Mouse (Mus musculus): ENCODE data around the gene Rps15. TPM values are rescaled to one million over a fixed set of nuclear protein-coding genes. Genes with fewer than 3 reads are reported as not detected.
A peak's percentile ranks its signal among the peaks of the same experiment; 100 is the strongest.

Rps15 gene
- polyA plus RNA-seq, 1 experiment from 2014 or later, result 544 TPM

DNA sequence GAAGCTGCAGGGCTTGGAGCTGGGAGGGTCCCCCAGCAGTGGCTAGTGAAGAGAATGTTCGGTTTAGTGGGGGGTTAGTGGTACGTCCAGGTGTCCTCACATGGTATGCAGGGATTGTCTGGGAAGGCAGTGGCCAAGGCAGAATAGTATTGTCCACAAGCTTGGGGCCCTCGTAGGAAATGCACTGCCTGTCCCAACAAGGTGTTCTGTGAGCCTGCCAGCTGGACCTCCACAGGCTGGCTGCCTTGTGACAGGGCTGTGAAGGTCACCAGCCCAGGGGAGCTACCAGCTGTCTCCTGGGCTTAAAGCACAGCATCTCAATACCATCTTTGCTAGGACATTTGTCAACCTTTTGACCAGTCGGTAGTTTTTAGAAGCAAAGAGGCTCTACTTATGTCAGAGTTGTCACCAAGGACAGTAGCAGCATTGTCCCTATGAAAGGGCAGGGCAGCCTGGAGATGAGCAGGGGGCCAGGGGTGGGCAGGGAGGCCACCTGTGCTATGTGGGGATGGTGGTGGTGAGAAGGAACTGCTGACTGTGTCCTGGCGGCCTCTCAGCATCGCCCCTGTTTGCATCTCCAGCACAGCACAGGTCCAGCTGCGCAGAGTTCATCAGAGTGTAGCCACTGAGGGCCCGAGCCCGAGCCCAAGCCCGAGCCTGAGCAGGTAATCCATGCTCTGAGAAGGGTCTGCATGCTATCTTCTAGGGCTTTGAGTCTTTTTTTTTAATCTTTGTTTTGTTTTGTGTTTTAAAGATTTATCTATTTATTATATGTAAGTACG is 39.6 kb upstream of the Rps15 start:
- no peak overlapping the region for H3K27ac ChIP-seq (replicated peaks)
- H3K4me1 ChIP-seq, result peaks cover 36% of the 10 kb centered on the region
- H3K9me3 ChIP-seq (replicated peaks), result no peaks in the 10 kb centered on the region
- 95% methylated on average over 11 of the region's 11 CpGs for WGBS
- ATAC-seq (ENCODE audit: low FRiP score), result no peak
- no peak overlapping the region for H3K4me3 ChIP-seq (replicated peaks)
- H3K9ac ChIP-seq (replicated peaks), result 0 out of 2 replicates have a peak overlapping the region, but pooled peaks have one; percentile 11
- H3K4me2 ChIP-seq, result no peak overlapping the region
- H3K27me3 ChIP-seq (replicated peaks), result no peaks in the 10 kb centered on the region
- peaks cover 47% of the 10 kb centered on the region for H3K36me3 ChIP-seq

- Histone ChIP-seq H3K27me3 (replicated peaks) (no peaks in the 10 kb centered on the region), H3K9me3 (replicated peaks) (no peaks in the 10 kb centered on the region), H3K4me3 (replicated peaks) (no peak overlapping the region), H3K4me2 (no peak overlapping the region), H3K9ac (replicated peaks) (no peak overlapping the region), H3K36me3 (peaks cover 55% of the 10 kb centered on the region), H3K27ac (replicated peaks) (no peak overlapping the region), H3K4me1 (peaks cover 31% of the 10 kb centered on the region)
- ATAC-seq (ENCODE audit: low FRiP score), result no peak
- WGBS, result 86% methylated on average over 6 of the region's 6 CpGs
These were observed 38.7 kb upstream of the Rps15 start for GRCm38 (mm10) chr10:80253551-80253950.

- no peak overlapping the region for H3K4me2 ChIP-seq
- 97% methylated on average over 26 of the region's 26 CpGs for WGBS
- no peak for ATAC-seq (ENCODE audit: low FRiP score)
- H3K4me3 ChIP-seq (replicated peaks), result no peak overlapping the region
- no peak overlapping the region for H3K27ac ChIP-seq (replicated peaks)
- peaks cover 39% of the 10 kb centered on the region for H3K4me1 ChIP-seq
- peaks cover 59% of the 10 kb centered on the region for H3K36me3 ChIP-seq
- H3K9me3 ChIP-seq (replicated peaks), result no peaks in the 10 kb centered on the region
- no peaks in the 10 kb centered on the region for H3K27me3 ChIP-seq (replicated peaks)
- no peak overlapping the region for H3K9ac ChIP-seq (replicated peaks)
These were observed 37.6 kb upstream of the Rps15 start for GRCm38 (mm10) chr10:80254331-80255297.

DNA sequence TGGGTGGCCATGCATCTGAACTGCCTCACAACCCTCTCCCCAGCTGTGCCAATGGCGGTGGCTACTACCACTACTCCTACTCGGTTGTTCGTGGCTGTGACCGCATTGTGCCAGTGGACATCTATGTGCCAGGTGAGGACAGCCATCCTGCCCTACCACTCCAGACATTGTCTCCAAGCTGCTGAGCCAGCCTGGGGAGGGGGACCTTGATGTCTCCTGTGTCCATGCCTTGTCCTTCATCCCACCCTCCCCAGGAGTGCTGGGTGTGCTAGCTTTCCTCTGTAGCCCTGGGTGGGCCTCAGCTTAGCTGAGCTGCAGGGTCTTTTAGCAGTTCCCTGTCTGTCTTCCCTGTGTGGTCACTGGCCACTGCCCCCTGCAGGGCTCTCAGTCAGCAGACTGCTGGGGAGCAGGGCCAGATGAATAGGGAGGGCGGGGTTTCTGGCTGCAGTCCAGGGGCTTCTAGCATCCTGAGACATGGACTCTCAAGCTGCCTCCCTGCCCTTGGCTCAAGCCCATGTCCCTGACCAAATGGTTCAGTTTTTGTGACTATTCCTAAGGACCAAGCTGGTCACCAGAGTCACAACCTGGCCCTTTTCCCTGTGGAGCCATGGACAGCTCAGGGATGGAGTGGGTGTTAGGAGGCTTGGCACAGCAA is 36.2 kb upstream of the Rps15 start:
- Histone ChIP-seq H3K27ac (replicated peaks) (no peak overlapping the region), H3K9ac (replicated peaks) (no peak overlapping the region), H3K36me3 (peaks cover 59% of the 10 kb centered on the region), H3K4me2 (no peak overlapping the region), H3K27me3 (replicated peaks) (no peaks in the 10 kb centered on the region), H3K4me1 (peaks cover 39% of the 10 kb centered on the region), H3K9me3 (replicated peaks) (no peaks in the 10 kb centered on the region), H3K4me3 (replicated peaks) (no peak overlapping the region)
- 94% methylated on average over 5 of the region's 5 CpGs for WGBS
- no peak for ATAC-seq (ENCODE audit: low FRiP score)

GRCm38 (mm10) chr10:80257936-80258335 is 34.3 kb upstream of the Rps15 start:
- 84% methylated on average over 2 of the region's 2 CpGs for WGBS

DNA sequence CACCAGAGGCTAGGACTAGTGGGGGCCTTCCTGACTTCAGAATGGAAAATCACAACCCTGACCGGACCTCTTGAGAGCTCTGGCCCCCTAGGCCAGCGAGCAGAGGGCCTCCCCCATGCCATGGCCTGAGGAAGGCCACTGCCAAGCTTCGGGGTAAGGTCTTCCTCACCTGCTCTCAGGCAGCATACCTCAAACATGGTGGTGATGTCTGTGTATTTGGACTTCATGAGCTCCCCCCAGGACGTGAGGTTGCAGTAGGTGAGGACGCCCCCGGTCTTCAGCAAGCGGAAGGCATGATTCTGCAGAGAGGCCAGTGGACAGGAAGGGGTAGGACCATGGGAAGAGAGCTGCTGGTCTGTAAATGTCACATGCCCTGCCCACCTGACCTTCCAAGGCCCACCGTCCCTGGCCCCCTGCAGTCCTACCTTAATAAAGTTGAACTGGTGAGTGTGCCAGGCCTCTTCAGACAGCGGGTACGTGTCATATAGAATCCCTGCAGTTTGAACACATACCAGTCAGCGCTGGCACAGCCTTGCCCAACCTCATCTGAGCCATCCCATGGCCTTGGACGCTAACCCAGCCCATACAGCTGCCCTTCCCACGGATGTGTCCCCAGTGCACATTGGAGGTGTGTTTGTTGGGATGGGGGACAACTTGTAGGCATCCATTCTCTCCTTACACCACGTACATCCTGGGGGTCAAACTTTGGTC is 33.3 kb upstream of the Rps15 start:
- Histone ChIP-seq H3K9me3 (replicated peaks) (no peaks in the 10 kb centered on the region), H3K27ac (replicated peaks) (no peak overlapping the region), H3K4me1 (peaks cover 41% of the 10 kb centered on the region), H3K4me3 (replicated peaks) (no peak overlapping the region), H3K9ac (replicated peaks) (no peak overlapping the region), H3K4me2 (peak overlapping the region; percentile 91), H3K27me3 (replicated peaks) (no peaks in the 10 kb centered on the region), H3K36me3 (peaks cover 46% of the 10 kb centered on the region)
- ATAC-seq (ENCODE audit: low FRiP score), result no peak
- 92% methylated on average over 14 of the region's 14 CpGs for WGBS

More at GRCm38 (mm10) chr10:80257936-80258335, 34.3 kb upstream of the Rps15 start:
- H3K4me2 ChIP-seq, result no peak overlapping the region
- no peaks in the 10 kb centered on the region for H3K27me3 ChIP-seq (replicated peaks)
- no peak overlapping the region; the same call in 1 of the 2 replicates for H3K9ac ChIP-seq (replicated peaks)
- peaks cover 55% of the 10 kb centered on the region for H3K36me3 ChIP-seq
- no peak for ATAC-seq (ENCODE audit: low FRiP score)
- no peak overlapping the region for H3K4me3 ChIP-seq (replicated peaks)
- no peak overlapping the region for H3K27ac ChIP-seq (replicated peaks)
- peaks cover 41% of the 10 kb centered on the region for H3K4me1 ChIP-seq
- H3K9me3 ChIP-seq (replicated peaks), result no peaks in the 10 kb centered on the region

DNA sequence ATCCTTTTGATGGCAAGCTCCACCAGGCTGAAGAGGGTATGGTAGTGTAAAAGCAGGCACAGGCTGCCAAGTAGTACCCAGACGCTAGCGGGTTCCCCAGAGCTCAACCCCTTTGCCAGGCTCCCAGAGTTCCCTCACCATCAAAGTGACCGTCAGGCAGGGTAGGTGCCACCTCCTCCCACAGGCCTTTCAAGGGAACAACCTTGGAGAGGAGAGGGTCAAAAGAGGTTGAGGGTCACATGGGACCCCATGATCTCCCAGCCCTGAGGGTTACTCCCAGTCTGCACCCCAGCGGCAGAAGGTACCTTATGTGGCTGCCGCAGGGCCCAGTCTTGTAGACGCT is 32.8 kb upstream of the Rps15 start:
- ATAC-seq (ENCODE audit: low FRiP score), result no peak
- Histone ChIP-seq H3K9ac (replicated peaks) (peak overlapping the region; percentile 59; the same call in 1 of the 2 replicates), H3K4me3 (replicated peaks) (peak overlapping the region; percentile 51; the same call in 1 of the 2 replicates), H3K36me3 (peaks cover 40% of the 10 kb centered on the region), H3K27me3 (replicated peaks) (no peaks in the 10 kb centered on the region), H3K4me1 (peaks cover 45% of the 10 kb centered on the region), H3K9me3 (replicated peaks) (no peaks in the 10 kb centered on the region), H3K4me2 (peak overlapping the region; percentile 91), H3K27ac (replicated peaks) (no peak overlapping the region)
- WGBS, result 81% methylated on average over 6 of the region's 6 CpGs

- H3K4me1 ChIP-seq, result peaks cover 46% of the 10 kb centered on the region
- H3K4me3 ChIP-seq (replicated peaks), result peak overlapping the region; percentile 51
- peak overlapping the region; percentile 91 for H3K4me2 ChIP-seq
- no peak for ATAC-seq (ENCODE audit: low FRiP score)
- peaks cover 34% of the 10 kb centered on the region for H3K36me3 ChIP-seq
- peak overlapping the region; percentile 59 for H3K9ac ChIP-seq (replicated peaks)
- H3K27ac ChIP-seq (replicated peaks), result peak overlapping the region; percentile 88
- no peaks in the 10 kb centered on the region for H3K9me3 ChIP-seq (replicated peaks)
- no peaks in the 10 kb centered on the region for H3K27me3 ChIP-seq (replicated peaks)
- 5% methylated on average over 19 of the region's 19 CpGs for WGBS
These were observed 32.2 kb upstream of the Rps15 start for GRCm38 (mm10) chr10:80259861-80260641.

DNA sequence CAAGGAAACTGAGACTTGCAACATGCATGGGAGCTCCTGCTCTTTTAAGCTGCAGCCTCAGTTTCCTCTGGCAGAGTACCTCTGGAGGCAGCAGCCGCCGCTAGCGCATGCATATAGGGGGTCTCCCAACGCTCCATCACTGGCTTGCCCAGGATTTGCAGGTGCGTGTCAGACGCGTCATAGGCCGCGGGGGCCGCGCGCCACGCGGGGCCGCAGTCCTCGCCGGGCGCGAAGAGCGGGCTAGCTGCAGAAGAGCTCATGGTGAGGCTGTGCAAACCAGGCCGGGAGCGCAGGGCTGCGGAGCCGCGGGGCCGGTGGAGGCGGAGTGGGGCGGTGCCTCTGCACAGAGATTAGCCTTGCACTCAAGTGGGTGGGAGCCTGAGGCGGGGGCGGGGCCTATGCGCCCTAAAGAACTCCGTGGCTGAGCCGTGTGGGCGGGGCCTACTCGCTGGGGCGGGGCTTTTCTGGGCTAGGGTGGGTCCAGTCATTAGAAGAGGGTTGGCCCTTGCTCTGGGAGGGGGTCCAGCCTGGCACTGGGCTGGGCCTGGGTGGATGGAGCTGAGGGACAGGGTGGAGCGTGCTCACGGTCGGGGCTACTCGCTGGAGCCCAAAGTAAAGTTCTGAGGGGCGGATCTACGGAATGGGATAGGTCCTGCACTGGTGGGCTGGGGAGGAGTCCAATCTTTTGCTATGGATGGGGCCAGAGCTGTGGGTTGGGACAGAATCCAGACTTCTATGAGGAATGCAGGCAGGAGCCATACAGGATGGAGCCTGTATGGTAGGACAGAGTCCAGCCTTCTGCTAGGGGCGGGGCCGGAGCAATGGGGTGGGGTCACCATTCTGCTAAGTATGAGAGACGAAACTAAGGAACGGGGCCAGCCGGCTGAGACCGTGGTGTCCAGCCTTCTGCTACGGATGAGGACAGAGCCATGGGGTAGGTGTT is 31.3 kb upstream of the Rps15 start, which contains the start of the genes Gamt and Dazap1:
Gene Gamt (minus strand): TSS at position 371 of the 943 bp plus-strand sequence.
Gene Dazap1 (plus strand): TSS at position 845 of the 943 bp plus-strand sequence.
- under 1% methylated on average over 49 of the region's 49 CpGs for WGBS
- no peaks in the 10 kb centered on the region for H3K9me3 ChIP-seq (replicated peaks)
- peak; percentile 81 for ATAC-seq (ENCODE audit: low FRiP score)
- no peaks in the 10 kb centered on the region for H3K27me3 ChIP-seq (replicated peaks)
- peaks cover 50% of the 10 kb centered on the region for H3K4me1 ChIP-seq
- peaks cover 26% of the 10 kb centered on the region for H3K36me3 ChIP-seq
- H3K4me3 ChIP-seq (replicated peaks), result peak within 1 kb of the TSS; percentile 51
- peak within 1 kb of the TSS; percentile 91 for H3K4me2 ChIP-seq
- H3K27ac ChIP-seq (replicated peaks), result peak within 1 kb of the TSS; percentile 88
- H3K9ac ChIP-seq (replicated peaks), result peak within 1 kb of the TSS; percentile 59
